Mouse (Mus musculus): Measurements from ENCODE around the gene Bdp1. TPM values are rescaled to one million over a fixed set of nuclear protein-coding genes. Genes with fewer than 3 reads are reported as not detected.

Gene Bdp1
- polyA plus RNA-seq, 1 experiment from 2014 or later, result 34.5 TPM

- H3K27ac ChIP-seq, result no peak overlapping the region
- WGBS, result 94% methylated on average over 4 of the region's 4 CpGs
- H3K4me2 ChIP-seq, result no peak overlapping the region
- H3K36me3 ChIP-seq (ENCODE audit: poor library complexity, severe bottlenecking), result peaks cover 18% of the 10 kb centered on the region
- H3K9ac ChIP-seq, result no peak overlapping the region
- no peaks in the 10 kb centered on the region for H3K27me3 ChIP-seq
- no peaks in the 10 kb centered on the region for H3K4me1 ChIP-seq
- H3K4me3 ChIP-seq, result no peak overlapping the region
- no peaks in the 10 kb centered on the region for H3K9me3 ChIP-seq (replicated peaks)
- no peak for ATAC-seq
Observed at GRCm38 (mm10) chr13:99989592-99989991, 114.3 kb downstream of the Bdp1 start.

- Histone ChIP-seq H3K9ac (no peak overlapping the region), H3K4me2 (no peak overlapping the region), H3K9me3 (replicated peaks) (no peaks in the 10 kb centered on the region), H3K4me1 (no peaks in the 10 kb centered on the region), H3K27me3 (no peaks in the 10 kb centered on the region), H3K36me3 (ENCODE audit: poor library complexity, severe bottlenecking) (peaks cover 19% of the 10 kb centered on the region; the same call in 1 of the 2 replicates), H3K4me3 (no peak overlapping the region), H3K27ac (no peak overlapping the region)
- no peak for ATAC-seq
- 76% methylated on average over 1 of the region's 1 CpGs for WGBS
Observed at GRCm38 (mm10) chr13:99983320-99983719, 120.5 kb downstream of the Bdp1 start.

GRCm38 (mm10) chr13:99979406-99979805 lies 124.5 kb downstream of the Bdp1 start:
- Histone ChIP-seq H3K27me3 (no peaks in the 10 kb centered on the region), H3K9ac (no peak overlapping the region), H3K4me2 (no peak overlapping the region), H3K27ac (no peak overlapping the region), H3K36me3 (ENCODE audit: poor library complexity, severe bottlenecking) (peaks cover 24% of the 10 kb centered on the region), H3K4me1 (no peaks in the 10 kb centered on the region), H3K9me3 (replicated peaks) (no peaks in the 10 kb centered on the region), H3K4me3 (no peak overlapping the region)
- no peak for ATAC-seq
- 51% methylated on average over 2 of the region's 2 CpGs for WGBS

- Histone ChIP-seq H3K36me3 (ENCODE audit: poor library complexity, severe bottlenecking) (peaks cover 12% of the 10 kb centered on the region), H3K4me3 (no peak overlapping the region), H3K27me3 (no peaks in the 10 kb centered on the region), H3K4me1 (0 out of 2 replicates have a peak, but pooled peaks cover 4% of the 10 kb centered on the region), H3K27ac (peak overlapping the region; percentile 19), H3K9ac (no peak overlapping the region), H3K9me3 (replicated peaks) (no peaks in the 10 kb centered on the region), H3K4me2 (no peak overlapping the region)
- WGBS, result 83% methylated on average over 5 of the region's 5 CpGs
- no peak for ATAC-seq
Observed at GRCm38 (mm10) chr13:99970089-99970488, 133.8 kb downstream of the Bdp1 start.

Other genes with a start within 250 kb of the Bdp1 start
- gene Cartpt, start 203.0 kb downstream of the Bdp1 start, polyA plus RNA-seq (2015; fragmentation: Nextera tagmentation; extraction: Ambion mirVana), result 7.2 and 19.7 TPM in 2 replicates
- gene Mccc2, start 88.4 kb downstream of the Bdp1 start, polyA plus RNA-seq (2015; fragmentation: Nextera tagmentation; extraction: Ambion mirVana), result 36.1 and 36.2 TPM in 2 replicates
- gene Serf1, start 3.9 kb upstream of the Bdp1 start, polyA plus RNA-seq (2015; fragmentation: Nextera tagmentation; extraction: Ambion mirVana), result 319 and 375 TPM in 2 replicates
- 50.4 and 57.9 TPM in 2 replicates for gene Smn1, start 20.8 kb upstream of the Bdp1 start, polyA plus RNA-seq (2015; fragmentation: Nextera tagmentation; extraction: Ambion mirVana)
- gene Naip2, start 98.0 kb upstream of the Bdp1 start, polyA plus RNA-seq (2015; fragmentation: Nextera tagmentation; extraction: Ambion mirVana), result 0.08 and 0.09 TPM in 2 replicates
- gene Naip5, start 142.3 kb upstream of the Bdp1 start, polyA plus RNA-seq (2015; fragmentation: Nextera tagmentation; extraction: Ambion mirVana), result 0.05 and 0.11 TPM in 2 replicates
- 0.03 and 0.08 TPM in 2 replicates for gene Naip6, start 213.6 kb upstream of the Bdp1 start, polyA plus RNA-seq (2015; fragmentation: Nextera tagmentation; extraction: Ambion mirVana)

Measured in forebrain, embryonic 13.5 days (tissue).